Mouse (Mus musculus): ENCODE measurements around the gene Esrrg. TPM values are rescaled to one million over a fixed set of nuclear protein-coding genes. Genes with fewer than 3 reads are reported as not detected.

The Esrrg gene
- total and polyA plus RNA-seq, 3 experiments: 14.0 to 48.5 (median 45.2) TPM

DNA sequence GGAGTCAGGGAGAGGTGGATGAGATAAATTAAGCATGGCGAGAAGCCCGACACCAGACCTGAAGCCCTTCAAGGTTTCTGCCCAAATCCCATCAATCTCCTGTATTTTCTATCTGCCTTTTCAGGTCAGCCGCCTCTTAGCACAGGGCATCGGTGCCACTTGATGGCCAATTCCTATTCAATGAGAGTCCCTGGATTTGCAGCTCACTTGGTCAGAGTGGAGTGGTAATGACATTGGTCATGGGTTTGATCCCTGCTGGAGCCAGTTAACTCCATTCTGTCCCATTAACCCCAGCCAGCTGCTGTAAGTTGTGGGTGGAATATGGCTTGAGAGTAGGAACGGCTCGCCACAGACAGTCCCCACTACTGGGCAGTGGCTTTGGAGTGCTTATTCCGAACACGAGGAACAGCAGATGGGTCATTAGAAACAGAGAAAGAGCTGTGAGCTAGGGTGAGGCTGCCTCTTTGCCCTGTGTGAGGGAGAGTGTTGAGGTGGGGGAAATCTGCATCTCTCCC lies 101.9 kb downstream of the Esrrg start:
- Histone ChIP-seq H3K27me3 (ENCODE audit: control insufficient read depth, insufficient read depth, low read length) (no peaks in the 10 kb centered on the region), H3K27ac (no peak overlapping the region), H3K4me3 (no peak overlapping the region), H3K9ac (ENCODE audit: low read depth, low read length) (no peak overlapping the region), H3K79me2 (replicated peaks; ENCODE audit: control insufficient read depth, insufficient read depth, low read length) (no peaks in the 10 kb centered on the region; the same call in 1 of the 2 replicates), H3K36me3 (ENCODE audit: control insufficient read depth, insufficient read depth, low read length) (no peaks in the 10 kb centered on the region), H3K4me1 (ENCODE audit: control insufficient read depth, insufficient read depth, low read length) (no peaks in the 10 kb centered on the region)
- intact Hi-C loops (cut with DNase I): no loop called here
- TF ChIP-seq CTCF (IDR thresholded peaks at IDR 0.05) (no peak), POLR2A (IDR thresholded peaks at IDR 0.05; ENCODE audit: insufficient read depth, low read depth, low read length) (no peak), EP300 (IDR thresholded peaks at IDR 0.05; ENCODE audit: insufficient read depth, low read depth, low read length) (no peak)
- WGBS: 91% methylated on average over 8 of the region's 8 CpGs
- no peak for DNase-seq

DNA sequence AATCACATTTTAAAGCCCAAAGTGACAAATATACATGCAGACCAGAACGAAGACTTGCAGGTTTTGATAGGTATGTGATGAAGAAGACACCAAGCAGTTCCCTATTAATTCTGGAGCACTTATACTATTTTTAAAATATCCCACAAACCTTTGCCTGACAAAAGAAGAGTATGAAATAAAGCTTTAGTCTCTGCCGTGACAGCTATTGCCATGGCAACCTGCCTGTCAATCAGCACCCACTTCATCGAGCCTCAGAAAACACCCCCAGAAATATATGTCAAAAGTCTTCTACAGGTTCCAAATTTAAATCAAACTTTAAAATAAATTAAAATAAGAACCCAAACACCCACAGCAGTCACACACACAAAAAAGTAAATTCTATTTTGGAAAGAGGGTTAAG lies 112.4 kb downstream of the Esrrg start:
- intact Hi-C loops (cut with DNase I): no loop called here
- Histone ChIP-seq H3K27me3 (ENCODE audit: control insufficient read depth, insufficient read depth, low read length) (no peaks in the 10 kb centered on the region), H3K79me2 (replicated peaks; ENCODE audit: control insufficient read depth, insufficient read depth, low read length) (no peaks in the 10 kb centered on the region), H3K9ac (ENCODE audit: low read depth, low read length) (no peak overlapping the region), H3K36me3 (ENCODE audit: control insufficient read depth, insufficient read depth, low read length) (no peaks in the 10 kb centered on the region), H3K27ac (no peak overlapping the region), H3K4me3 (no peak overlapping the region), H3K4me1 (ENCODE audit: control insufficient read depth, insufficient read depth, low read length) (no peaks in the 10 kb centered on the region)
- TF ChIP-seq EP300 (IDR thresholded peaks at IDR 0.05; ENCODE audit: insufficient read depth, low read depth, low read length): no peak
- TF ChIP-seq CTCF (IDR thresholded peaks at IDR 0.05): no peak
- TF ChIP-seq POLR2A (IDR thresholded peaks at IDR 0.05; ENCODE audit: insufficient read depth, low read depth, low read length): no peak
- WGBS: 72% methylated on average over 3 of the region's 3 CpGs
- no peak for DNase-seq

DNA sequence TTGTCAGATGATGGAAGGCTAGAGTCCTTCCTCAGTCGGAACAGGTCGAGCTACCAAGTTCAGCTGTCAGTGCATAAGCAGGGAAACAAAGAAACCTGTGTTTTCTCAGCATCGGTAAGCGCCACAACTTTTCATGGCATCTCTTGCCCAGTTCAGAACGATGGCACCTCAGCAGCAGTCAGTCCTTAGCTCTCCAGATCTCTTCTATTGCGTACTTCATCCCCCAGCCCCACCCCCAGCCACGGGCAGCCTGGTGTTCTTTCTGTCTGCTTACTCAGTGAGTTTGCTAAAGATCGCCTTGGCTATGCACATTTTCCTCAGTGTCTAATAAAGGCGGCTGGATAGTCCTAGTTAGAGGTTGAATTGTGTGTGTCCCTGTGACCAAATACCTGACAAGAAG lies 113.4 kb downstream of the Esrrg start:
- Histone ChIP-seq H3K27me3 (ENCODE audit: control insufficient read depth, insufficient read depth, low read length) (no peaks in the 10 kb centered on the region), H3K36me3 (ENCODE audit: control insufficient read depth, insufficient read depth, low read length) (no peaks in the 10 kb centered on the region), H3K27ac (no peak overlapping the region), H3K4me3 (no peak overlapping the region), H3K4me1 (ENCODE audit: control insufficient read depth, insufficient read depth, low read length) (no peaks in the 10 kb centered on the region), H3K79me2 (replicated peaks; ENCODE audit: control insufficient read depth, insufficient read depth, low read length) (no peaks in the 10 kb centered on the region), H3K9ac (ENCODE audit: low read depth, low read length) (no peak overlapping the region)
- no peak for TF ChIP-seq CTCF (IDR thresholded peaks at IDR 0.05)
- no peak for TF ChIP-seq POLR2A (IDR thresholded peaks at IDR 0.05; ENCODE audit: insufficient read depth, low read depth, low read length)
- TF ChIP-seq EP300 (IDR thresholded peaks at IDR 0.05; ENCODE audit: insufficient read depth, low read depth, low read length): no peak
- DNase-seq: no peak
- intact Hi-C loops (cut with DNase I): no loop called here
- WGBS: 75% methylated on average over 9 of the region's 9 CpGs

DNA sequence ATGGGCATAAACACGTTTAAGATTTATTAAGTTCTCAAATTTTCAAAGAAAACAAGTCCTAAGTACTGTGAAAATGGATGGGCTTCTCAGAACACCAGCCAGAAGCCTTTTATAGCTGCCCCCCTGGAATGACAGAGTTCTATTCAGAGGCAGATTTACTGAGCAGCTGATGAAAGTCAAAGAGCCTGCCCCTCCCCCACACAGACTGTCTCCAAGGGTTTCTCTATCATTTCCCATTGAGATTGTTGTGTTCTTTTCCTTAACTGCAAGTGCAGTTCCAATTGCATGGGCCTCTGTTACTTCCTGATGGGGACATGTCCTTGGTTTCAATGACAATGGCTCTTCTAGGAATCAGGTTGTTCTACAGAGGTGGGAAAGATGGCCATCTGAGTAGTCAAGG lies 116.1 kb downstream of the Esrrg start:
- Histone ChIP-seq H3K4me3 (no peak overlapping the region), H3K36me3 (ENCODE audit: control insufficient read depth, insufficient read depth, low read length) (no peaks in the 10 kb centered on the region), H3K4me1 (ENCODE audit: control insufficient read depth, insufficient read depth, low read length) (no peaks in the 10 kb centered on the region), H3K79me2 (replicated peaks; ENCODE audit: control insufficient read depth, insufficient read depth, low read length) (no peaks in the 10 kb centered on the region), H3K27ac (no peak overlapping the region), H3K27me3 (ENCODE audit: control insufficient read depth, insufficient read depth, low read length) (no peaks in the 10 kb centered on the region), H3K9ac (ENCODE audit: low read depth, low read length) (no peak overlapping the region)
- no peak for DNase-seq
- no peak for TF ChIP-seq EP300 (IDR thresholded peaks at IDR 0.05; ENCODE audit: insufficient read depth, low read depth, low read length)
- 64% methylated on average over 1 of the region's 1 CpGs for WGBS
- intact Hi-C loops (cut with DNase I): no loop called here

DNA sequence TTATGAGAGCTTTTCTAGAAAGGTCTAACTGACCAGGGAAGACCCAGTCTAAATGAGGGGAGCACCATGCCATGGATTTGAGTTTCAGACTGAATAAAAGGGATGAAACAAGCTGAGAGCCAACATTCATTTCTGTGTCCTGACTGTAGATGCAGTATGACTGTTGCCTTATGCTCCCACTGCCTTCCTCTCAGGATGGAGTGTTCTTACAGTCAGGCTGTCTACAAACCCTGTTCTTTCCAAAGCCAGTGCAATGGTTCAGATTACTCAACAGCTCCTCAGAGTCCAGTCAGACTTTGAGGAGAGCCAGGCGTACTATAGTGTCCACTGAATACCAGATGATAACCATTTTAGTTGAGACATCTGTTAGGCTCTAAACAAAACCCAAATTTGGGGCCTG lies 116.8 kb downstream of the Esrrg start:
- H3K4me1 ChIP-seq (ENCODE audit: control insufficient read depth, insufficient read depth, low read length): no peaks in the 10 kb centered on the region
- WGBS: 80% methylated on average over 1 of the region's 1 CpGs
- no peaks in the 10 kb centered on the region for H3K79me2 ChIP-seq (replicated peaks; ENCODE audit: control insufficient read depth, insufficient read depth, low read length)
- intact Hi-C loops (cut with DNase I): no loop called here
- no peak overlapping the region for H3K9ac ChIP-seq (ENCODE audit: low read depth, low read length)
- H3K27ac ChIP-seq: no peak overlapping the region
- TF ChIP-seq POLR2A (IDR thresholded peaks at IDR 0.05; ENCODE audit: insufficient read depth, low read depth, low read length) (no peak), EP300 (IDR thresholded peaks at IDR 0.05; ENCODE audit: insufficient read depth, low read depth, low read length) (no peak), CTCF (IDR thresholded peaks at IDR 0.05) (no peak)
- DNase-seq: no peak
- H3K27me3 ChIP-seq (ENCODE audit: control insufficient read depth, insufficient read depth, low read length): no peaks in the 10 kb centered on the region
- H3K4me3 ChIP-seq: no peak overlapping the region
- no peaks in the 10 kb centered on the region for H3K36me3 ChIP-seq (ENCODE audit: control insufficient read depth, insufficient read depth, low read length)

DNA sequence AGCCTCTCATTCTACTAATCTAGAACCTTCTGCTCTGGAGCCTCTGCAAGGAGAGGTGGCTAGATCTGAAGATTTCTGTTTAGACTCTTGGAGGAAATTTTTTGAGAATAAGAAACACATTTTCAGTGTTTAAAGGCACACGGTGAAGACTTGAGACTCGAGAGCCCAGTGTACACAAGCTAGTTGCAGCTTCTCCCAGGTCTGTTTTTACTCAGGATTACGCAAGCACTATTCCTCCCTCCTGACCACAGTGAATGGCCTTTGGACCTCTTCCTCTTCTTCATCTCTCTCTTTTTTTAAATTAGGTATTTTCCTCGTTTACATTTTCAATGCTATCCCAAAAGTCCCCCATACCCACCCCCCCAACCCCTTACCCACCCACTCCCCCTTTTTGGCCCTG lies 122.6 kb downstream of the Esrrg start:
- no peaks in the 10 kb centered on the region for H3K27me3 ChIP-seq (ENCODE audit: control insufficient read depth, insufficient read depth, low read length)
- no peaks in the 10 kb centered on the region for H3K79me2 ChIP-seq (replicated peaks; ENCODE audit: control insufficient read depth, insufficient read depth, low read length)
- H3K4me3 ChIP-seq: no peak overlapping the region
- no peak overlapping the region for H3K27ac ChIP-seq
- no peaks in the 10 kb centered on the region for H3K4me1 ChIP-seq (ENCODE audit: control insufficient read depth, insufficient read depth, low read length)
- H3K36me3 ChIP-seq (ENCODE audit: control insufficient read depth, insufficient read depth, low read length): no peaks in the 10 kb centered on the region
- 84% methylated on average over 4 of the region's 4 CpGs for WGBS
- DNase-seq: no peak
- H3K9ac ChIP-seq (ENCODE audit: low read depth, low read length): no peak overlapping the region
- no peak for TF ChIP-seq POLR2A (IDR thresholded peaks at IDR 0.05; ENCODE audit: insufficient read depth, low read depth, low read length)
- no peak for TF ChIP-seq EP300 (IDR thresholded peaks at IDR 0.05; ENCODE audit: insufficient read depth, low read depth, low read length)
- no peak for TF ChIP-seq CTCF (IDR thresholded peaks at IDR 0.05)
- intact Hi-C loops (cut with DNase I): no loop called here
